In the genomic region with DNA sequence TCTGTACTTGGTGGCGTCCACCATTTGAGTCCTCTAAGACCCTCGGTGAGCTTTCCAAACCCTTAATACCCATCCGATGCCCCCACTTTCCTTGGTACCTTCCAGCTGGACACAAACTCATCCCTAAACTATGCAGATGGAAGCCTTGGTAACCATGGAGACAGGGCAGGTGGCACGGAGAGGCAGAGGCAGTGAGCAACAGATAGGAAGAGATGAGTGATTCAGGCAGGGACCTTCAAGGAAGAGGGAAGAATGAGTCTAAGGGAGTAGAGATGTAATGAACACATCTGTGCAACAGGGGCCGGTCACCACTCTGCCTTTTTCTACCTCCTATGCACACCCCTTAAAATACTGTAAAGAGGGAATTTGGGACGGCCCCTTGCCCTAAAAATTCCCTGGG, we compare ENCODE assay signal across 8 mouse cellular contexts. TPM values are rescaled to one million over a fixed set of nuclear protein-coding genes. Genes with fewer than 3 reads are reported as not detected.
A peak's percentile ranks its signal among the peaks of the same experiment; 100 is the strongest.
DNase-seq lines count a peak whose midpoint lies in the region.

No protein-coding gene starts in this region.

- intact Hi-C loops in left cerebral cortex, postnatal 36 days (cut with DNase I) = loop anchor here (2.0 to 5.0 kb wide), 3 partner anchors 19 to 333 kb away; a partner anchor contains a TSS

- DNase-seq in embryo, embryonic 10.5 days (ENCODE audit: low spot score) = peak; percentile 16
- no peak for DNase-seq in embryo, embryonic 11 days
- DNase-seq in right cerebral cortex, adult 2 months (ENCODE audit: low spot score in 2 of 2) = peak; percentile 62
- DNase-seq in right cerebral cortex, postnatal 14 days = no peak
- peak; percentile 50 to 56 for DNase-seq in left cerebral cortex, postnatal 36 days (ENCODE audit: low spot score in 2 of 2)
- DNase-seq in adrenal gland, postnatal 10 days = no peak
- DNase-seq in thymus, adult 18-20 months = no peak
- no peak for DNase-seq in ovary, postnatal 36 days (ENCODE audit: low spot score)

RNA-seq across cellular contexts. Expression of a gene that starts 0.8 kb away (rescaled TPM):
- total RNA-seq in left cerebral cortex, postnatal 36 days (2021) = 10 to 100 TPM; 68.9 to 75.7 TPM
- total RNA-seq in adrenal gland, postnatal 10 days (2021) = under 1 TPM; 0.54 to 0.55 TPM

RNA-seq across cellular contexts. Expression of a gene that starts 1.7 kb away (rescaled TPM):
- 10 to 100 TPM; 22.5 to 29.9 TPM for total RNA-seq in left cerebral cortex, postnatal 36 days (2021)
- total RNA-seq in adrenal gland, postnatal 10 days (2021) = 10 to 100 TPM; 29.3 to 34.3 TPM

RNA-seq across cellular contexts. Expression of a gene that starts 5.3 kb away (rescaled TPM):
- total RNA-seq in left cerebral cortex, postnatal 36 days (2021) = 10 to 100 TPM; 17.3 to 18.3 TPM
- total RNA-seq in adrenal gland, postnatal 10 days (2021) = 10 to 100 TPM; 33.3 to 42.6 TPM

RNA-seq across cellular contexts. Expression of a gene that starts 18.9 kb away (rescaled TPM):
- total RNA-seq in left cerebral cortex, postnatal 36 days (2021) = not detected
- under 1 TPM in 1 of 2 experiments, not detected in 1; 0.61 TPM for total RNA-seq in adrenal gland, postnatal 10 days (2021)

RNA-seq across cellular contexts. Expression of a gene that starts 34.1 kb away (rescaled TPM):
- total RNA-seq in left cerebral cortex, postnatal 36 days (2021) = 10 to 100 TPM; 37.4 to 43.7 TPM
- 10 to 100 TPM; 68.8 to 72.9 TPM for total RNA-seq in adrenal gland, postnatal 10 days (2021)

Comparison
In these comparisons a context has a peak if more than half of its experiments do, and no peak if none do; other contexts are left out.
1. DNase-seq: peak in embryo, embryonic 10.5 days (single experiment), right cerebral cortex, adult 2 months (2 of 2) and left cerebral cortex, postnatal 36 days (2 of 2); none in embryo, embryonic 11 days (single experiment), right cerebral cortex, postnatal 14 days (single experiment), adrenal gland, postnatal 10 days (single experiment), thymus, adult 18-20 months (0 of 2) and ovary, postnatal 36 days (single experiment).
2. RNA of a gene that starts 0.8 kb away (total RNA-seq): 68.9 to 75.7 TPM in left cerebral cortex, postnatal 36 days; 0.54 to 0.55 TPM in adrenal gland, postnatal 10 days; every median in the first group is over 10 times any median in the second.